20 mouse cellular contexts compared by ENCODE assay signal in genomic region chr2:93880981-93881380, GRCm38 (mm10). TPM values are rescaled to one million over a fixed set of nuclear protein-coding genes. Genes with fewer than 3 reads are reported as not detected.
DNase-seq lines count a peak whose midpoint lies in the region; ATAC-seq and TF ChIP-seq lines count a peak whose summit lies in the region.
"Had no signal": no experiment of that assay in that cellular context is flagged by ENCODE, and none has a peak within 500 bp of the region (broad histone marks: within the 10 kb centered on the region; RNA-seq: fewer than 3 reads in every experiment).

No protein-coding gene starts in this region.

- no peaks in the 10 kb centered on the region for H3K27me3 ChIP-seq in lung, embryonic 14.5 days (ENCODE audit: insufficient read depth, low read length)
- H3K27me3 ChIP-seq in myocyte (ENCODE audit: control insufficient read depth, insufficient read depth, insufficient read length), result no peaks in the 10 kb centered on the region
- H3K27me3 ChIP-seq: embryonic facial prominence, embryonic 13.5 days; forebrain, embryonic 12.5 days; heart, embryonic 15.5 days; hindbrain, embryonic 15.5 days had no signal

- no peaks in the 10 kb centered on the region for H3K9me3 ChIP-seq in lung, embryonic 14.5 days (ENCODE audit: low read depth, low read length)
- H3K9me3 ChIP-seq: embryonic facial prominence, embryonic 13.5 days; forebrain, embryonic 12.5 days; heart, embryonic 15.5 days; hindbrain, embryonic 15.5 days had no signal

- no peak overlapping the region for H3K4me3 ChIP-seq in lung, embryonic 14.5 days (ENCODE audit: low read depth, low read length)
- no peak overlapping the region for H3K4me3 ChIP-seq in lung, adult 2 months (replicated peaks; ENCODE audit: extremely low read depth, low read depth, low read length)
- H3K4me3 ChIP-seq in myocyte, result no peak overlapping the region
- H3K4me3 ChIP-seq: embryonic facial prominence, embryonic 13.5 days; forebrain, embryonic 12.5 days; heart, adult 2 months; heart, embryonic 15.5 days; hindbrain, embryonic 15.5 days had no signal

- 45% methylated on average over 3 of the region's 3 CpGs for WGBS in lung, embryonic 14.5 days
- WGBS in lung, adult 2 months, result 33% methylated on average over 3 of the region's 3 CpGs

- no peaks in the 10 kb centered on the region for H3K79me2 ChIP-seq in myocyte (ENCODE audit: control insufficient read depth, insufficient read depth)

- H3ac ChIP-seq in myocyte (ENCODE audit: control insufficient read depth, insufficient read length), result no peak overlapping the region

- ATAC-seq in lung, embryonic 14.5 days (ENCODE audit: insufficient read depth), result no peak
- ATAC-seq in inflammation-experienced regulatory T-cells, adult 6 months, result no peak
- ATAC-seq: forebrain, embryonic 16.5 days had no signal

- no peak for TF ChIP-seq CTCF in lung, embryonic 14.5 days (IDR thresholded peaks at IDR 0.05; ENCODE audit: low read depth)
- TF ChIP-seq CTCF in lung, adult 2 months (IDR thresholded peaks at IDR 0.05; ENCODE audit: insufficient read depth, low read length), result no peak

- no peaks in the 10 kb centered on the region for H3K36me3 ChIP-seq in lung, embryonic 14.5 days (ENCODE audit: insufficient read depth)
- no peaks in the 10 kb centered on the region for H3K36me3 ChIP-seq in myocyte (ENCODE audit: control insufficient read depth, insufficient read depth)
- H3K36me3 ChIP-seq: embryonic facial prominence, embryonic 13.5 days; forebrain, embryonic 12.5 days; heart, embryonic 15.5 days; hindbrain, embryonic 15.5 days had no signal

- no peak overlapping the region for H3K27ac ChIP-seq in lung, embryonic 14.5 days (ENCODE audit: low read depth)
- H3K27ac ChIP-seq: embryonic facial prominence, embryonic 13.5 days; forebrain, embryonic 12.5 days; heart, adult 2 months; heart, embryonic 15.5 days; hindbrain, embryonic 15.5 days had no signal

- H3K9ac ChIP-seq in lung, embryonic 14.5 days, result no peak overlapping the region
- H3K9ac ChIP-seq: embryonic facial prominence, embryonic 13.5 days; forebrain, embryonic 12.5 days; heart, embryonic 15.5 days; hindbrain, embryonic 15.5 days had no signal

- intact Hi-C loops in heart, postnatal 14 days (cut with DNase I), result no loop called here
- intact Hi-C loops in left cerebral cortex, postnatal 4 days (cut with DNase I), result no loop called here

- H3K4me1 ChIP-seq in lung, embryonic 14.5 days (ENCODE audit: insufficient read depth), result no peaks in the 10 kb centered on the region
- H3K4me1 ChIP-seq in lung, adult 2 months (ENCODE audit: control insufficient read depth, insufficient read depth, low read length), result no peaks in the 10 kb centered on the region
- H3K4me1 ChIP-seq: embryonic facial prominence, embryonic 13.5 days; forebrain, embryonic 12.5 days; hindbrain, embryonic 15.5 days had no signal

- no peak for TF ChIP-seq POLR2A in lung, adult 2 months (IDR thresholded peaks at IDR 0.05; ENCODE audit: borderline replicate concordance, extremely low read depth, low read depth, low read length)
- no peak for TF ChIP-seq POLR2A in myocyte (IDR thresholded peaks at IDR 0.05; ENCODE audit: insufficient read length, low read depth)

- H3K4me2 ChIP-seq in lung, embryonic 14.5 days, result no peak overlapping the region
- H3K4me2 ChIP-seq in myocyte (ENCODE audit: low read depth), result peak overlapping the region; percentile 64
- H3K4me2 ChIP-seq: embryonic facial prominence, embryonic 13.5 days; forebrain, embryonic 12.5 days; heart, embryonic 11.5 days; heart, embryonic 15.5 days; hindbrain, embryonic 15.5 days had no signal

- DNase-seq in heart, postnatal 4 days, result peak; percentile 33
- no peak for DNase-seq in heart, postnatal 14 days
- peak; percentile 26 for DNase-seq in lung, embryonic 14.5 days
- no peak for DNase-seq in lung, adult 2 months
- no peak for DNase-seq in left cerebral cortex, postnatal 4 days
- DNase-seq: adrenal gland, adult 8-10 months; cerebellum, adult 8-10 months; cerebellum, postnatal 14 days had no signal

TF ChIP-seq in myocyte, 11 proteins besides CTCF, POLR2A, EP300 and RAD21:
- no peak for TF ChIP-seq SRF (IDR thresholded peaks at IDR 0.05; ENCODE audit: control insufficient read depth, insufficient read length, low read depth)
- TF ChIP-seq MYOG (IDR thresholded peaks at IDR 0.05; ENCODE audit: control insufficient read depth in 1 of 3, insufficient read depth in 1 of 3, insufficient read length in 2 of 3, low read depth in 2 of 3), result no peak
- no peak for TF ChIP-seq MAX (IDR thresholded peaks at IDR 0.05; ENCODE audit: low read depth)
- no peak for TF ChIP-seq USF1 (IDR thresholded peaks at IDR 0.05; ENCODE audit: low read depth)
- TF ChIP-seq POLR2AphosphoS2 (IDR thresholded peaks at IDR 0.05; ENCODE audit: insufficient read length, low read depth), result no peak
- TF ChIP-seq TCF12 (IDR thresholded peaks at IDR 0.05; ENCODE audit: insufficient read depth, poor library complexity, severe bottlenecking), result no peak
- TF ChIP-seq MYOD1 (IDR thresholded peaks at IDR 0.05; ENCODE audit: control insufficient read depth in 1 of 3, insufficient read length in 2 of 3, low read depth in 2 of 3), result no peak
- no peak for TF ChIP-seq E2F4 (IDR thresholded peaks at IDR 0.05; ENCODE audit: insufficient read depth)
- TF ChIP-seq TCF3 (IDR thresholded peaks at IDR 0.05; ENCODE audit: insufficient read length, low read depth), result no peak

RNA-seq across cellular contexts. Expression of gene Accsl, which starts 12.0 kb away (rescaled TPM):
- total RNA-seq in heart, postnatal 4 days (2021), result not detected
- not detected for total RNA-seq in heart, postnatal 14 days (2021)
- 0.16 and 0.22 TPM in 2 replicates for polyA plus RNA-seq in lung, embryonic 14.5 days (2014; fragmentation: Nextera tagmentation; extraction: Ambion mirVana)
- polyA plus RNA-seq in lung, adult 2 months (2012; rRNA removed), result 0.08 TPM in 1 of 2 replicates, not detected in the other
- polyA plus RNA-seq in myocyte (2012; fragmentation: generic; extraction: Trizol), result 0.06 TPM
- total RNA-seq in left cerebral cortex, postnatal 4 days (2021), result under 1 TPM in 1 of 2 experiments, not detected in 1; 0.68 TPM
- not detected for polyA plus RNA-seq in inflammation-experienced regulatory T-cells, adult 6 months (2017; shearing (Covaris generic))
- total RNA-seq: gastrocnemius, postnatal 10 days; gastrocnemius, postnatal 4 days; heart, adult 2 months; heart, postnatal 25 days had no signal
- polyA plus RNA-seq: embryonic facial prominence, embryonic 13.5 days; heart, embryonic 11.5 days; heart, embryonic 15.5 days had no signal

RNA-seq across cellular contexts. Expression of gene Accs, which starts 31.2 kb away (rescaled TPM):
- 10 to 100 TPM; 10.2 to 10.6 TPM for total RNA-seq in heart, postnatal 4 days (2021)
- total RNA-seq in heart, postnatal 14 days (2021), result 1 to 10 TPM; 3.4 to 5.0 TPM
- polyA plus RNA-seq in lung, embryonic 14.5 days (2014; fragmentation: Nextera tagmentation; extraction: Ambion mirVana), result 10.0 and 11.3 TPM in 2 replicates
- polyA plus RNA-seq in lung, adult 2 months (2012; rRNA removed), result 17.5 and 19.1 TPM in 2 replicates
- polyA plus RNA-seq in myocyte (2012; fragmentation: generic; extraction: Trizol), result 4.2 TPM
- 1 to 10 TPM; 6.7 to 7.4 TPM for total RNA-seq in left cerebral cortex, postnatal 4 days (2021)
- 10 to 100 TPM in 2 of 3 experiments, 1 to 10 TPM in 1; 9.1 to 20.9 (median 18.5) TPM for polyA plus RNA-seq in inflammation-experienced regulatory T-cells, adult 6 months (2017; shearing (Covaris generic))

RNA-seq across cellular contexts. Expression of gene Ext2, which starts 58.6 kb away (rescaled TPM):
- 10 to 100 TPM; 60.2 to 61.4 TPM for total RNA-seq in heart, postnatal 4 days (2021)
- 10 to 100 TPM; 48.8 to 49.9 TPM for total RNA-seq in heart, postnatal 14 days (2021)
- polyA plus RNA-seq in lung, embryonic 14.5 days (2014; fragmentation: Nextera tagmentation; extraction: Ambion mirVana), result 138 and 140 TPM in 2 replicates
- 58.3 and 59.5 TPM in 2 replicates for polyA plus RNA-seq in lung, adult 2 months (2012; rRNA removed)
- polyA plus RNA-seq in myocyte (2012; fragmentation: generic; extraction: Trizol), result 78.9 TPM
- 10 to 100 TPM; 66.8 to 68.4 TPM for total RNA-seq in left cerebral cortex, postnatal 4 days (2021)
- polyA plus RNA-seq in inflammation-experienced regulatory T-cells, adult 6 months (2017; shearing (Covaris generic)), result 10 to 100 TPM in 2 of 3 experiments, 1 to 10 TPM in 1; 9.6 to 13.7 (median 12.9) TPM

Comparison
In these comparisons a context has a peak if more than half of its experiments do, and no peak if none do; other contexts are left out.
1. DNase-seq: peak in heart, postnatal 4 days (single experiment) and lung, embryonic 14.5 days (single experiment); none in heart, postnatal 14 days (0 of 2), lung, adult 2 months (single experiment) and left cerebral cortex, postnatal 4 days (single experiment).